Mouse (Mus musculus) neutrophil, adult 5-6 weeks (primary cell): Measurements from ENCODE around the gene Adamts13. TPM values are rescaled to one million over a fixed set of nuclear protein-coding genes. Genes with fewer than 3 reads are reported as not detected.

Experiments used
- ATAC-seq: fragments of 151-379, 151-347 bp; 2 replicates; pipeline ENCODE4 v1.8.0; 2017; ENCODE audit warnings: mild to moderate bottlenecking, moderate TSS enrichment; ENCODE audit not compliant: insufficient number of reproducible peaks, poor library complexity, low FRiP score, severe bottlenecking; ENCODE audit errors: extremely low read depth
- total RNA-seq: library from RNA; stranded (forward); fragments of 200-1000 nt; gene quantifications from 2 replicates; pipeline ENCODE4 v1.2.3, GENCODE M21; 2017

The Adamts13 gene
- total RNA-seq, 1 experiment from 2014 or later: not detected

DNA sequence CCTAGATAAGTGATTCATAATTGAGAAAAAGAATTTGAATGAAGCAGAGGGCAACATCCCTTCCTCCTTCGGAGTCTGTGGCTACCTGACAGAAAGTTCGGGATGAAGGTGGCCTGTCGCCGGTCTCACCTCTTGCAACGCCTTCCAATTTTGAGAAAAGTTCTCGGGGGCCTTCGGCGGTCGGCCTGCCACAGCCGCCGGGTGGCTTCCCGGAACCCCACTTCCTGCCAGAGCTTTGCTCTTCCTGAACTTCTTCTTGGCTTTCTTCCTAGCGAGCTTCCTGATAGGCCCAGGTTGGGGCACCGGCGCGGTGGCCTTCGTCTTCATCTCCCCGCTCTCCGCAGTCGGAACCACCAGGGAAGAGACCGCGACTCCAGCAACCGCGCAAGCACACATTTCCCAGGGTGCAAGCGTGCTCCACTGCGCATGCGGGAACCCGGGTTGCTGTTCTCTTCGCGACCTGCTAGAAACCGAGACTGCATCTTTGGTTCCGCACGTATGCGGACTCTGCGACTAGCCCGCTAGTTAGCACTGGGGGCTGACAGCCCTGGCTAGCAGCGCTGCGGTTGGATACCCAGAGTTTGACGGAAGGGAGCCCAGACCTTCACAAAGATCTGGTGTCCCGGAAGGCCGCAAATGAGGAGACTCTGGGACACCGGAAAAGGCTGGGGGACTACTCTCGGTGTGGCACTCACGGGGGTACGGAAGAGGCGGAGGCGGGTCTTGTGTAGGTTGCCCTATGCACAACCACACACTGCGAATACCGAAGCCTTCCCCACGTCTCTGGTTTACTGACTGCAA, 9.1 kb upstream of the Adamts13 start, which contains the start of gene Rexo4:
Gene Rexo4, minus strand, starts transcription at position 464 of the 801 bp plus-strand sequence.
- ATAC-seq: peak; percentile 92

DNA sequence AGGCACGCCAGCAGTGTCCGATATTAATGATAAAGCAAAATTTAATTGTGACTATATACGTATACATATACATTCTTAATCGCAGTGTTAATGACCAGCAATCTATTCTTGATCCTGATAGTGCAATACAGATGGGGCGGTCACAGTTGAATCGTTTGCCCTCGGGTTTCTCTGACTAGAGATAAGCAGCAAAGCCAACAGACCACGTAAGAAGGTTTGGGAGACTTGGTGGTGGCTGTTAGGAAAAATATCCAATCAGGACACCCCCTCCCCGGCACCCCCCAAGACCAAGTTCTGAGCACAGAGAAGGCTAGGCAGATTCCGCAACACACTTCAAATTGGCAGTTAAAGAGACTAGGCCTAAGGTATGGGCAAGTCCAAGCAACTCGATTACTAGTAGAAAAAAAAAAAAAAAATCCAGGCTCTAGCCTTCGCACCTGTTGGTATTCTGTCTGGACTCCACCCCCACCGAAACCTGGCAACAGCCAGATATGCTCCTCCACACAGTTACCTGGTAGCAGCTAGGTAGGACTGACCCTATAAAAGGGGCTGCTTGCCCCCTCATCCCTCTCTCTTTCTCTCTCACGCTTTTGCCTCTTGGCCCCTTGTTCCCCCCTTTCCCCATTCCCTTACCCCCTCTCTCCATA, 8.4 kb upstream of the Adamts13 start:
- no peak for ATAC-seq

DNA sequence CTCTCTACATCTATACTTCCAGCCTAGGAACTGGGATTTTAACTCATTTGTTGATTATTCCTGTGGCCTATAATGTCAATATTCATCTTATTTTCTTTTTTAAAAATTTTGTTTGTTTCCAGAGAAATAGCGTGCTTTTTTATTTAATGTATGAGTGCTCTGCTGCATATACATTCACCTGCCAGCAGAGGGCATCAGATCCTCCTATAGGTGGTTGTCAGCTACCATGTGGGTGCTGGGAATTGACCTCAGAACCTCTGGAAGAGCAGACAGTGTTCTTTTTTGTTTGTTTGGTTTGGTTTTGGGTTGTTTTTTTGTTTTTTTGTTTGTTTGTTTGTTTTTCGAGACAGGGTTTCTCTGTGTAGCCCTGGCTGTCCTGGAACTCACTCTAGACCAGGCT, 6.0 kb upstream of the Adamts13 start:
- no peak for ATAC-seq

DNA sequence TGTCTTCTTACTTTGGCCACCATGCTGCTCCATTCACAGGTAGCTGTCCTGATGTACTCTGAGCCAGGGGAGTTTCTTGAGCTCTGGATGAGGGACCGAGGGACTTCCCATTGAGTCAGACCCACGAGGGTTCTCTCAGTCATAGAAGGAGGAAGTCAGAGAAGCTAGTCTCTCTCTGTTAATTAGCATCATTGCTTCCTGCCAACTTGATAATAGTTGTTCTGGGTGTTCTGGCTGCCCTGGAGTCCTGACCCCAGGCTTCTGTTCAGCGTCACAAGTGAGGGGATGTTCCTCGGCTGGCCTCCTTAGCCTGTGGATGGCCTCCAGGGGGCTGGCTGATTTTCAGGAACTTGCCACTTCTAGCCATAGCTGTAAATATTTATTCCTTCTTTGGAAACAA, 744 bp downstream of the Adamts13 start:
- ATAC-seq: peak; percentile 17; the same call in 1 of the 2 replicates

DNA sequence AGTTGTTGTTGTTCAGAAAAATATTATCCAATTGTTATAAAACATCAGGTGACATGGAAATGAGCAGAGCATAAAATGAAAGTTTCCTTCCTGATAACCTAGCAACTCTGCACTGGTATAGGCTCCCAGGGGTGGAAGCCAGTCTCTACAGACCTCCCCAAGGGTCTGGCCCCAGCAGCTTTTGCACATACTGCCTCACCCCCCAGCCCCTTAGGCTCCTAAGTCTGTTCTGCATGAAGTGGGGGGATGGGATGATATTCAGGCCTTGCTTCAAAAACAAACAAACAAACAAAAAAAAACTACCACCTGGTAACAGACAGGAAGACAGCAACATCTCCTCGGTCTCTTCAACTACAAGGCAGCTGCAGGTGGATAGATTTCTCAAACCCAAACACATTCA, 7.1 kb downstream of the Adamts13 start:
- no peak for ATAC-seq

DNA sequence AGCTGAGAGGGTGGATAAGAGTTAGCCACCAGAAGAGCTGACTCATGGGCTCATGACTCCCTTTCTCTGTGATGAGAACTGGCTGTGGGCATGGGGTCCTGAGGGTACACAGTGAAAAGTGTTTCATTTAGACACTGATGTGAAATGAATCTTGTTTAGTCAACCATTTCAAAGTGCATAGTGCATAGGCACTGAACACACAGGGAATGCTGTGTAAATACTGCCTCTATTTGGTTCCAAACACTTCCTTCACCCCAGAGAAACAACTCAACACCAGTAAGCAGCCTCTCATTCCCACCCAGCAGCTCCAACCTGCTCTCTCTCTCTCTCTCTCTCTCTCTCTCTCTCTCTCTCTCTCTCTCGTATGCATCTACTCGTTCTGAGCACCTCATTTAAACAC, 11.0 kb downstream of the Adamts13 start:
- no peak for ATAC-seq

DNA sequence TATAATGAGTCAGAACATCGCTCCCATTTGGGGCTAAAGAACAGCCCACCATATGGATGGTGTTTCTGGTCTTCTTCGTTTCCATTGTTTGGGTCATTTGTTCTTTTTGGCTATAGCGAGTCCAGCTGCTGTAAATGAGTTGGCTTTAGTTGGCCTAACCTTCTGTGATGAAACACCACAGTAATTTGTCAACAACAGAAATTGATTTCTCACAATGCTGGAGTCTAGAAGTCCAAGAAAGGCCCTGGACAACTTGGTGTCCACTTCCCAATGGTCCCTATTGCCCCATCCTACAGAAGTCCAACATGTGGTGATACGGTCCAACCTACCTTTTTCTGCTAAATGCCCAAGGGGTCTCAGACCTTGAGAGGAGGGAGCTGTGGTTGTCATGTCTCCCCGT, 11.4 kb downstream of the Adamts13 start:
- no peak for ATAC-seq

DNA sequence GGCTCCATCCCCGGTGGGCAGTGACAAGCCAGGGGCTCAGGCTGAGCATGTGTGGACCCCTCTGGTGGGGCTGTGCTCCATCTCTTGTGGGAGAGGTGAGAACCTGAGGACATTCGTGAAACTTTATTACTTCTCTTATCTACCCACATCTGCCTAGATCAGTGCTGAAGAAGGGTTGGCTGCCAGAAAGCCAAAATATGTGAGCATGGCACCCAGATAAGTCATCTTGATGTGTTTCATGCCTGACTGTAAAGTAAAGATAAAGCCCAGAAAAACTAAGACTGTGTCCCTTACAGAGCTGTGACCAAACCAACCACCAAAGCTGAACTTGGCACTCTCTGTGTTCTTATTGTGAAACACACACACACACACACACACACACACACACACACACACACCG, 20.7 kb downstream of the Adamts13 start:
- ATAC-seq: no peak

DNA sequence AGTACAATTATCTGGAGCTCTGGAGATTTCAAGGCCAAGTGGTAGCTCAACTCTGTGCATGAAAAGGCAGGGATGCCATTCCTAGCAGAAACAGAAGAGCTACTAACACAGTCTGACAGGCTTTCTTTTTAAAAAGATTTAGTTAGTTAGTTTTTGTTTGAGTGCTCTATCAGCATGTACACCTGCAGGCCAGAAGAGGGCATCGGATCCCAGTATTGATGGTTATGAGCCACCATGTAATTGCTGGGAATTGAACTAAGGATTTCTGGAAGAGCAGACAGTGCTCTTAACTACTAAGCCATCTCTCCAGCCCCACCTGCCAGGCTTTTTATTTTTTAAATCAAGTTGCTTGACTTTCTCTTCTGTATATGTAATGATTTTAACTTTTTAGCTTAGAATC, 24.3 kb downstream of the Adamts13 start:
- no peak for ATAC-seq

DNA sequence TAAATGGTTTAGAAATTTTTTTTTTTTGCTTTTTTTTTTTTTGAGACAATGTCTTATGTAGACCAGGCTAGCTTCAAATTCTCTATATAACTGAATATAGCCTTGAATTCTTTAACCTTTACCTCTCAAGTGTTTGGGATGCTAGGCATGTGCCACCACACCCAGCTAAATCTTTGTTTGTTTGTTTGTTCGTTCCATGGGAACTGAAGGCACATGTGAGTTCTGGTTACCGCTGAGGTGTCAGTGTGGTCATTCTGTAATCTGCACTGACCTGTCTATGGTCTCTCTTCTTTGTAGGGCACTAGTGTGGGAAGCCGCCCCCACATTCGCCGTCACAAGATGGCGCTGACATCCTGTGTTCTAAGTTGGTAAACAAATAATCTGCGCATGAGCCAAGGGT, 24.8 kb downstream of the Adamts13 start:
- no peak for ATAC-seq

DNA sequence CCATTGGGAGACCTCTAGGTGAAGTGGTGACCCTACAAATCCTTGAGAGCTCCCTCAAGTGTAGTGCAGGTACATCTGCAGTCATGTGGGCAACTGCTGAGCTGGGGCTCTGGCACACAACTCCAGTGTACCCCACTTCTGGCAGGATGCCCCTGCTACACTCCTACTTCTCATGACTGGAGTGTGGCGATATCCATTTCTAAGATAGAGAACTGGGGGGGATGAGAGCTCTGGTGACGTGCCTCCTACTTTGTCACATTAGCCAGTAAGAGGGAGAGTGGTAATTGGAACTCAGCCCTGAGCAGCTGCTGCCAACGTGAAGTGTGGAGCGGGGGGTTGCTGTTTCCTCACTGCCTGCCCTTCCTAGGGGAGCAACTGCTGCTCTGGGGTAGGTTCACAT, 33.0 kb downstream of the Adamts13 start:
- ATAC-seq: no peak

DNA sequence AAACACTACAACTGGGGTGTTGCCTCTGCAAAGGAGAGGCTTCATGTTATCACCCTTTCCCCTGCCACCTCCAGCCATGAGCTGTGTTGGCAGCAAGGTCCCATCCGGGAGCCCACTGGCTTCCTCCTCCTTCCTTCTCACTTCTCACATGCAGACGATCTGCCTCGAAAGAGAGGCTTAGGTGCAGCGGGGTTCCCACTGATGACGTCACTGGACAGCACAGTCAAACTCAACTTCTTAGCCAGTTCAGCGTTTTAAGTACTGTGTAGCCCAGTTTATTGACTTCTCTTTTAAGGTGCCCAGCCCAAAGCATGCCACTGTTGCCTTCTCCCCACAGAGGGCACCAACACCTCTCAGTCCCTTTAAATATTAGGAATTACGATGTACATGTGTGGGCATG, 34.5 kb downstream of the Adamts13 start:
- no peak for ATAC-seq

DNA sequence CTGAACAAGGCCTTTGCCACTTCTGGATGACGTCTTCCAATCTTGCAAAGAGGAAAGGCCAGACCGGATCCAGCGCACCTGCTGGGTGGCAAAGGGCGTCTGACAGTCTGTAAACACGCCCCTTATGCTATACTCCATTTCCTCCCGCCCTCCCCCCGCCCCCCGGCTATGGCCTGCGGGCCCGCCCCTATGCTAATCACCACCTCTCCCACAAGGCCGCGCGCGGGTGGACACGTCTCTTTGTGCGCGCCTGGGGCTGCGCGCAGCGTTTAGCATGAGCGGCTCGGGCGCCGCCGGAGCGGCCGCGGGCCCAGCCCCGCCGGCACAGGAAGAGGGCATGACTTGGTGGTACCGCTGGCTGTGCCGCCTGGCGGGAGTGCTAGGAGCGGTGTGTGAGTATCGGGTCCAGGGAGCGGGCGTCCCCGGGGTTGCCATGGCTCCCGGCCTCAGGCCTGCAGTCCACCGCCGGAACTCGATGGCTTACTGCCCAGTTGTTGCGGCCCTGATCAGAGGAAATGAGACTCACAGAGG, 36.6 kb downstream of the Adamts13 start, which contains the start of gene Cacfd1:
Gene Cacfd1, plus strand, starts transcription at position 213 of the 531 bp plus-strand sequence.
- peak; percentile 85 for ATAC-seq

DNA sequence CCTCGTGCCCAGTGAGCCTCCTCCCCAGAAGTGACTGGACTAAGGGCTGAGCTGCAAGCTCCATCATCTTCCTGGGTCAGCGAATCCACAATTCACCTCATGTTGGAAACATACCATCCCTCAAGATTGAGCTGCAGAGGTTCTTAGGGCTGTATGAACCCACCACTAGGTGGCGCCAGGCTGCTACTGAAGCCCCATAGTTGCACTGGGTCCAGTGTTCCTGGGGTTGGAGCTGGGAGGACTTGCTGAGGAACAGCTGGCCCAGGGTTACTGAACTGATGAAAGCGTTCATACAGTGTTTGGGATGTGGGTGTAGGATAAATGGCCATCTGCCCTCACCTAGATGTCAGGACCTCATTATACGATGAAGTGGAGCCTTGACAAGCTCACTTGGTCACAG, 44.6 kb downstream of the Adamts13 start:
- peak; percentile 62 for ATAC-seq

DNA sequence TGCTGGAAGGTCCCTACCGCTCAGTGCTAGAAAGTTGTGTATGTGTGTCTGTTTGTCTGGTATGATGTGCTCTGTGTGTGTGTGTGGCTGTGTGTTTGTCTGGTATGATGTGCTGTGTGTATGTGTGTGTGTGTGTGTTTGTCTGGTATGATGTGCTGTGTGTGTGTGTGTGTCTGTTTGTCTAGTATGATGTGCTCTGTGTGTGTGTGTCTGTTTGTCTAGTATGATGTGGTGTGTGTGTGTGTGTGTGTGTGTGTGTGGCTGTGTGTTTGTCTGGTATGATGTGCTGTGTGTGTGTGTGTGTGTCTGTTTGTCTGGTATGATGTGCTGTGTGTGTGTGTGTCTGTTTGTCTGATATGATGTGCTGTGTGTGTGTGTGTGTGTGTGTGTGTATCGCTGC, 46.3 kb downstream of the Adamts13 start:
- no peak for ATAC-seq

DNA sequence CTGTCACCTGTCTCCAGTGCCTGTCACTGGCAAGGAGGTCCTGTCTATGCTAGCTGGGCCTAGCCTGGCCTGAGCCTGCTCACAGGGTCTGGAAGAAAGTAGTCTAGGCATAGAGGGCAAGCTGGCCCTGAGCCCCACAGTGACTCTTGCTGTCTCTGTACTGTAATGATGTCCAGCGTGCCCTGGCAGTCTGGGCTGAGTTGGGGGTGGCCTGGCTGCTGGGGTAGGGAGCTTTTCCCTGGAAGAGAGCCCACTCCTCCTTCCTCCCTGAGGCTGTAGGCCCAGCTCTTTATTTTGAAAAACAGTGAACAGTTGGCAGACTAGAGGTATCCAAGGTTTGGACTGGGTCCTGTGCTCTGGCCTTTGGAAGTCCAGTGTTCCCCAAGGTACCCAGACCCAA, 47.9 kb downstream of the Adamts13 start:
- no peak for ATAC-seq

DNA sequence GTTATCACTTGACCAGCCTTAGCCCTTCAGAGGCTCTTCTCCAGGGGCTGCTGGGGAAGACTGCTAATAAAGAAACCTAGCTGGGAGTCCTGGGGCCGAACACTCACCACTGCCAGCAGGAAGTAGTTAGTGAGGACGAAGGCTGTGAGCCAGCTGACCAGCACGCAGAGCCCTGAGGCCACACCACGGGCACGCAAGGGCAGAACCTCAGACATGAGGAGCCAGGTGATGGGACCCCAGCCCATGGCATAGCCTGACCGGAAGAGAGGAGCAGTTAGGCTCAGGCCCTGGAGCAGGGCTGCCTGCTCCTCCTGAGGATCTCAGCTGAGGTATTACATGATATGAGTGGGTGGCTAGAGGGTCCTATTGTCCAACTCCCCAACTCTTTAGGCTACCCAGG, 49.4 kb downstream of the Adamts13 start:
- ATAC-seq: no peak

DNA sequence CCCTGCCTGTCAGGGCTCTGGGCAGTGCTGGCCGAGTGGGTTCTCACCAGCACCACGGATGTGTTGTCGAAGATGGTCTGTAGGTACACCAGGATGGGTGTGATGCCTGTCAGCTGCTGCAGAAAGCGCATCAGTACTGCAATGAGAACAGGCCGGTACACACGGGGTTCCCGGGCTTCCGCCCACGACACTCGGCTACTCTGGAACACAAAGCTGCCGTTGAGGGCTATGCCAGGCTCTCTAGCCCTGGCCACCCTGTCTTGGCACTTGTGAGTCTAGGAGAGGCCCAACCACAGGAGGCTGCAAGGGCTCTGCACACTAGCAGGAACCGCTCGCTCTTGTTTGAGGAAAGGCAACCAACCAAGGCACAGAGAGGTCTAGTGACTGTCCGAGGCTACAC, 50.9 kb downstream of the Adamts13 start:
- no peak for ATAC-seq

DNA sequence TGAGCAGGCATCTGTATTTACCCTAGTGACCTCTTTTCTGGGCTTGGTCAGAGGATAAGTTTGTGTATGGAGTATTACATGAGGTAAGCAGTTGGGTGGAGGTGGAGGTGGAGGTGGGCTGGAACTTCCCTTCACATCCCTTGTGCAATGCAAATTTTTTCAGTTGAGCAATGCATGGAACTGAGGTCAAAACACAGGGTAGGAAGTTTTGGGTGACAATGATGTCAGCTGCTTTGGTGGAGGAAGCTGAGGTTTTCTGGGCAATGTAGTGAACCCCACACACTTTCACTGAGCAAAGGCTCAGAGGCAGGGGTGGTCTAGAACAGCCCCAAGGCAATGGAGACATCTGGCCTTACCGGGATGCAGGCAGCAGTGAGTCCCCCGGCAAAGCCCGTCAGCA, 52.3 kb downstream of the Adamts13 start:
- ATAC-seq: peak; percentile 70

DNA sequence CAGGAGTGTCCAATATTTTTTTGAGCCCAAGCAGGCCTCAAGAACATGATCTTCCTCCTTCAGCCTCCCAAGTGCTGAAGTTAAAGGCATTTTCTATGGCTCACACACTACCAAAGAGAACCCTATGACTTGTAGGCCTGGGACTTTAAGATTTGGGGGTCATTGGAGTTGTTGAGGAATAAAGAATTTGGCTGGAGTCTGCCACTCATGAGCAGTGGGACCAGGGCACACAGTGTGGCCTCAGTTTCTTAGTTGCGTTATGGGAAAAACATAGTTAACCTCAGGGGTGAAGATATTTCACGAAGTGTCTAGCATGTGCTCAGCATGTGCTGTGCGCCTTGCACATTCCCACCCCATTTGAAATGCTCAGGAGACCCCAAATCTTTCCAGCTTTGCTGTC, 53.1 kb downstream of the Adamts13 start:
- no peak for ATAC-seq
